Mouse (Mus musculus) telencephalon, adult 2 months (tissue): Measurements from ENCODE around the gene Prdm2.

ENCODE experiments used
- DNase-seq: peaks from one replicate; pipeline ENCODE4 v3.0.0-alpha.2; 2011; ENCODE audit warnings: low read depth, low spot score

The Prdm2 gene

GRCm38 (mm10) chr4:143108552-143108951 lies 104.2 kb downstream of the Prdm2 start:
- DNase-seq, result no peak

- no peak for DNase-seq
These were observed 105.8 kb downstream of the Prdm2 start for GRCm38 (mm10) chr4:143106971-143107370.

GRCm38 (mm10) chr4:143106566-143106965 lies 106.2 kb downstream of the Prdm2 start:
- no peak for DNase-seq

GRCm38 (mm10) chr4:143104739-143105138 lies 108.1 kb downstream of the Prdm2 start:
- DNase-seq, result no peak

GRCm38 (mm10) chr4:143103811-143104210 lies 109.0 kb downstream of the Prdm2 start:
- DNase-seq, result no peak

GRCm38 (mm10) chr4:143100157-143100556 lies 112.6 kb downstream of the Prdm2 start:
- DNase-seq, result no peak

- DNase-seq, result no peak
These were observed 113.3 kb downstream of the Prdm2 start for GRCm38 (mm10) chr4:143099288-143100039.

GRCm38 (mm10) chr4:143092082-143092701 lies 120.6 kb downstream of the Prdm2 start:
- DNase-seq, result no peak

- no peak for DNase-seq
These were observed 122.2 kb downstream of the Prdm2 start for GRCm38 (mm10) chr4:143090551-143090950.

GRCm38 (mm10) chr4:143074071-143074765 lies 138.6 kb downstream of the Prdm2 start:
- no peak for DNase-seq

GRCm38 (mm10) chr4:143071791-143072190 lies 141.0 kb downstream of the Prdm2 start:
- DNase-seq, result no peak

GRCm38 (mm10) chr4:143067006-143067405 lies 145.8 kb downstream of the Prdm2 start:
- DNase-seq, result no peak

GRCm38 (mm10) chr4:143058765-143059344 lies 153.9 kb downstream of the Prdm2 start:
- DNase-seq, result no peak
